Mouse (Mus musculus) adrenal gland, postnatal 14 days (tissue): Measurements from ENCODE around the gene Tmem145. TPM values are rescaled to one million over a fixed set of nuclear protein-coding genes. Genes with fewer than 3 reads are reported as not detected.

Experiments
- DNase-seq: peaks from one replicate; pipeline ENCODE4 v3.0.0; 2021; ENCODE audit warnings: mixed read lengths
- total RNA-seq: library from RNA; stranded (reverse); gene quantifications from 2 replicates; pipeline ENCODE4 v1.2.3, GENCODE M21; 2021

Tmem145 gene
- total RNA-seq, 1 experiment from 2014 or later, result 1.4 TPM

DNA sequence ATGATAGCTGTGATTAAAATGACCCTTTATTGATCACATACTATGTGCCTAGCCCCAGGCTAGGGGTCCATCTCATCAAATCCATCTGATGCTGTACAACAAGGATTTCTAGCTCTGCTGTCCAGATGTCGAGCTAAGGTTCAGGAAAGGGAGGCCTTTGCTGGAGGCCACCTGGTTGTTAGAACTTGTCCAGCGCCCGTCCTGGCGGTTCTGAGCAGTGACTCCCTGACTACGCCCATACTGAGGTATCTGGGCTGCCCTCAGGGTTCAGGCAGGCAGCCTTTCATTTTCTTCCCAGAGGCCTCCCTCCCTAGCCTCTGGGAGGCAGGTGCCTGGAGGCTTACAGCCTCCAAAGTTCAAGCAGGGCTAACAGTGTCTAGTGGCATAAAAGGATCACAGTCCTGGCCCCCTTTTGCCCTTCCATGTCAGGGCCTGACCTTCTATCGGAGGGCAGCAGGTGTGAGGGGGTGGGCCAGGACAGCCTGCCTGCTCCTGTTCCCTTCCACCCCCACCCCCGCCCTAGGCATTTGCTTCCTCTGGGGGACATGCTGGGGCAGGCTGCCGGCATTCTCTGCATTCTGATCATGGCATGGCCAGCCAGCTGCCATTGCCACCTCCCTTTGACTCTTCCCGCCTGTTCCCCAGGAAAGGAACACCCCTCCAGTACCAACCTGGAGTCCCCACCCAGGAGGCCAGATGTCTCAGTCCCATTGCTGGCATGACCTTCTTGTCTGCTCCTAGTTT, 30.2 kb upstream of the Tmem145 start:
- DNase-seq, result no peak

- DNase-seq, result no peak
Measured at GRCm38 (mm10) chr7:25277405-25277804, 28.5 kb upstream of the Tmem145 start.

GRCm38 (mm10) chr7:25277998-25278340, 27.9 kb upstream of the Tmem145 start:
- no peak for DNase-seq

DNA sequence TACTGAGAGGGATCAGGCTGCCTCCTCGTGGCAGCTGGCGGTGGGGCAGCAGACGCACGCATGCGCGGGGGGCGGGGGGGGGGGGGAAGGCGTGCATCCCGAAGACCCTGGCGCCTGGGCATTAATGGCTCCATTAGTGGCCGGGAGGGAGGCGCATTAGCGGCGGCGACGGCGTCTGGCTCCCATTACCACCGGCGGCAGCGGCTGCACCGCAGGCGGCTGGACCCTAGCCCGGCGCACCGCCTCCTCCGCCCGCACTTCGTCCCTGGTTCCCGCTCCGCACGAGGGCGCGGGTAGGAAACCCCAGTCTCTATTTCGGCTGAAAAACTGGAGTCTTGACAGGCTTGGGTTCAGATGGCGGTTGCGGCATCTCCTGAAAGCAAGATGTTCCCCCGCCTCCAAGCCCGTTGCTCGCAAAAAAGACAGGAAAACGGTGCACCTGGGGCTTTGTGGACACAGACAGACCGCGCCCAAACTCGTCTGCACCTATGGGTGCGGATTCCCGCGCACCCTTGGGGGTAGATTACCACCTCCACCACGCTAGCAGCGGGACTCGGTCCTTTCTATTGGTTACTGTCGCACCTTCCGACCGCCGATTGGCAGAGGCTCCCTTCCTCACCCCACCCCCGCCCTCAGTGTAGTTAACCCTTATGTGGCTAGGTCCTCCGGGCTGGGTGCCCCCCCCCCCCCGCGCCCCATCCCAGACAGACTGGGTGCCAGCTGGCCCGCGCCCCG, 27.4 kb upstream of the Tmem145 start:
- DNase-seq, result peak; percentile 90

- DNase-seq, result peak; percentile 88
Measured at GRCm38 (mm10) chr7:25279076-25279860, 26.6 kb upstream of the Tmem145 start.

DNA sequence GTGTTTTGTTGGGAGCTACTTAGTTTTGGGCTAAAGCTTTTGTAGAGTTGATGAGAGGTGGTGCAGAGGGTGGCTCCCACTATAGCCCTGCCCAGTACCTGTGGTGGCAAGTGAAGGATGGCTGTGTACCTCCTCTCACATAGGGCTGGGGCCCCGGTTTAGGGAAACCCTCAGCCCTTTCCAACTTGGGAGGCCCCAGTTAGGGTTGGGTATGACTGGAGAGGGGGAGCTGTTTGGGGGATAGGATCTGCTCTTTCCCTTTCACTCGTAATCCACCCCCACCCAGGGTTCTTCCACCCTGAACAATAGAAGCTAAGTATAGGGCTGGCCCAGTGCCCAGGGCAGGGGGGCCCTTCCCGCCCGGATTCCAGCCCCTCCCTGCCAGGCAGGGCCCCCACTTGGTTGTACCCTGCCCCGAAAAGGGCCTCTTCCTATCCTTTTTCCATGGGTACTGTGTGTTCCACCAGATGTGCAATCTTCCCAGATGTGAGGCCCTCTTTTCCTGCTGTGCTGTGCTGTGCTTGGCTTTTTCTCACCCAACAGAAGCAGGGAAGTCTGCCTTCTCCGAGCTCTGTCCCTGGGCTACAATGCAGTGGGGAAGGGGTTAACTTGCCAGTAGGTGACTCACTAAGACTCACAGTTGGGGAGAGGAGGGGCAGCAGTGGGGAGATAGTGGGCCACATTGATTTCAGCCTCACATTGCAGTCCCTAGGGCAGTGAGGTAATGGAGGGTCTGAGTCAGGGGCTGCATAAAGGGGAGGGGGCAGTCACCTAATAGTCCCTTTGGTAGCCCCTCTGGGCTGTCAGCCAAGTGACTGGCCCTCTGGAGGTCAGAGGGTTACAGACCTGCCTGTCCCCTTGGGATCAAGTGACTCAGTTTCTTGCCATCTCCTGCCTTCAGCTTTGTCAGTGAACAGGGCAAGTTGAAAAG, 25.8 kb upstream of the Tmem145 start:
- DNase-seq, result peak; percentile 76

- no peak for DNase-seq
Measured at GRCm38 (mm10) chr7:25281166-25281733, 24.7 kb upstream of the Tmem145 start.

- peak; percentile 100 for DNase-seq
Measured at GRCm38 (mm10) chr7:25281734-25282601, 23.9 kb upstream of the Tmem145 start.

DNA sequence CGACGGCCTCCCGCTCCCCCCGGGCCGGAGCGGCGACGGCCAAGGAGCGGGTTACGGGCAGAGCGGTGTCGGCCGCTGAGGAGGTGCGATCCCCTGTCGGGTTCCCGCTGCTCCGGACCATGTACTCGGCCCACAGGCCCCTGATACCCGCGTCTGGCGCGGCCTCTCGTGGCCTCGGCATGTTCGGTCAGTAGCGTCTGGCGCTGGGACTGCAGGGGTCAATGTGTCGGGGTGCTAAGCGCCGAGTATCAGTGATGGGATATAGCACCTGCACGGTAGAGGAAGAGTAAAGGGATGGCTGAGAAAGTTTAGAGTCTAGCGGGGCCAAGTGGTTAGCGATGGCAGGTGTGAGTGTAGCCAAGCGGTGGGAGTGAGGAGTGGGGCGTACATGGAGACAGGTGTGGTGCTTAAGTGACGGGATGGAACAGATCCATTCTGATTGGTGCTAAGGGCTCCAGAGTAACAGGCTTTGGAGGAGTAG, 23.1 kb upstream of the Tmem145 start:
- peak; percentile 65 for DNase-seq

DNA sequence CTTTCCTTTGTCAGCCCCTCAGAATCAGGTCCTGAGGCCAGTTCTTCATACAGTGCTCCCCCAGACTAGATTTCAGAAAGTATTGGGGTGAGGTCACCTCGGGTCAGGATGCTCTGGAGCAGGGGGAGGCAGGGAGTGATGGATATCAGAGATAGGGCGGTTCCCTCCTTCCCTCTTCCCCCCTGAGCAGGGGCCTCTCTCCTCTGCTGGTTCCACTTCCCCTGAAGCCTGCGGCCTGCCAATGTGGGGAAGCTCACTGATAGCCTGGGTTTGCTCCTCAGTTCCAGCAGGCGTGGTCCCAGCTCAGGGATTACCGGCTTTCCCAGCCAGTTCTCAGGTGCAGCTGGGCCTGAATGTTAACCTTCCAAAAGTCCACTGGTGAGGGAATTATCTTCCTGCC, 22.3 kb upstream of the Tmem145 start:
- no peak for DNase-seq

DNA sequence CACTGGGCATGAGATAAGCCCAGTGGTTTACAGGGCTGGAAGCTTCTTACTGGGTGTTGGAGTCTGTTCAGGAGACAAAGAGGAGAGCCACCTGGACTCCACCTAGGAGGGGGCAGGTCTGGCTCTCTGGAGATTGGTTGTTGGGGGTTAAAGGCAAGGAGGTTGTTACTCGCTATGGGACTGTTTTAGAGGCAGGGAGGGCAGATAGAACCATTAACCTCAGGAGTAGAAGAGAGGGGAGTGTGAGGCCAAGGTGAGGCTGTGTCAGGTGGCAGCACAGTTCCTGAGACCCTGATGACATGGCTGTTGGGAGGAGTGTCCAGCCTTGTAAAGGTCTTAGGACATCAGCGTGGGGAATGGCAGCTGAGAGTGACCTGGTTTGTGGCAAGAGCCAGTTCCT, 21.7 kb upstream of the Tmem145 start:
- DNase-seq, result peak; percentile 38

GRCm38 (mm10) chr7:25284766-25285165, 21.1 kb upstream of the Tmem145 start:
- no peak for DNase-seq

DNA sequence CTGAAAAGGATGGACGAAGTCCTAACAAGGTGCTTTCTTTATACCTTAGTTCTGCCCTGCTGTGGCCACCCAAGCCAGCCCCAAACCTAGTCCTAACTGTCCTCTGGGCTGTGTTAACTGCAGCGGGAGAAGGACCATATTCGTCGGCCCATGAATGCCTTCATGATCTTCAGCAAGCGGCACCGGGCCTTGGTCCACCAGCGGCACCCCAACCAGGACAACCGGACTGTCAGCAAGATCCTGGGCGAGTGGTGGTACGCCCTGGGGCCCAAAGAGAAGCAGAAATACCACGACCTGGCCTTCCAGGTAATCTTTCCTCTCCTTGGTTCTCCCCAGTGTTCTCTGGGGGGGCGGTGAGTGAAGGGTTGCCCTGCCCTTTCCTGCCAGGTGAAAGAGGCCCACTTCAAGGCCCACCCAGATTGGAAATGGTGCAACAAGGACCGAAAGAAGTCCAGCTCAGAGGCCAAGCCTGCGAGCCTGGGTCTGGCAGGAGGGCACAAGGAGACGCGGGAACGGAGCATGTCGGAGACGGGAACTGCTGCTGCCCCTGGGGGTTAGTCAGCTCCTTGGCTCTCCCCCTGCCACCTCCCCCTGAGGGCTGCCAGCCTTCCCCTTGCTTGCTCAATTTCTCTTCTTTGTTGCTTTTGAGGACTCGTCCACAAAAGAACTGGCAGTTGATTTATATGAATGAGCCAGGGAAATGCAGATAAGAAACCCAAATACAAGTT, 20.2 kb upstream of the Tmem145 start:
- peak; percentile 72 for DNase-seq

GRCm38 (mm10) chr7:25286989-25287388, 18.9 kb upstream of the Tmem145 start:
- no peak for DNase-seq

GRCm38 (mm10) chr7:25288011-25288410, 17.9 kb upstream of the Tmem145 start:
- no peak for DNase-seq

- no peak for DNase-seq
Measured at GRCm38 (mm10) chr7:25288721-25289120, 17.2 kb upstream of the Tmem145 start.

- peak; percentile 2 for DNase-seq
Measured at GRCm38 (mm10) chr7:25289925-25290324, 16.0 kb upstream of the Tmem145 start.

DNA sequence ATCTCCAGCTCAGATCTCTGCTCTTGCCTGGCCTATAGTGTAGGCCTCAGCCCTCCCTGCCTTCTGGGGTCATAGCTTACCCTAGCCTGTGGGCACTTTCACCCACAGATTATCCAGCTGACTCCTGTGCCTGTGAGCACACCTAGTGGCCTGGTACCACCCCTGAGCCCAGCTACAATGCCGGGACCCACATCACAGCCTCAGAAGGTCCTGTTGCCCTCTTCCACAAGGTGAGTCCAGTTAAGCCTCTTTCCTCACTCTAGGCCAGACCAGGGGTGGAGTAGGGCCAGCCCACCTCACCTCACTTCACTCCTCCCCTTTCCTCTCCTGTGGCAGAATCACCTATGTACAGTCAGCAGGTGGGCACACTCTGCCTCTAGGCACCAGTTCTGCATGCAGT, 15.4 kb upstream of the Tmem145 start:
- DNase-seq, result peak; percentile 2

DNA sequence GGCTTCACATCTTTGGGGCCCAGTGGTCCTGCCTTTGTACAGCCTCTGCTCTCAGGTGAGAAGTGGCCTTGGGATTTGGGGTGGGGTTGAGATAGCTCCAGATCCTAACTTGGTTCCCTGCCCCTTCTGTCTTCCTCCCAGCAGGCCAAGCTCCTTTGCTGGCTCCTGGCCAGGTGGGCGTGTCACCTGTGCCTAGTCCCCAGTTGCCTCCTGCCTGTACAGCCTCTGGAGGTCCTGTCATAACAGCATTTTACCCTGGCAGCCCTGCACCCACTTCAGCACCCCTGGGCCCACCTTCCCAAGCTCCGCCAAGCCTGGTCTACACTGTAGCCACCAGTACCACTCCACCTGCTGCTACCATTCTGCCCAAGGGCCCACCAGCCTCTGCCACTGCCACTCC, 15.0 kb upstream of the Tmem145 start:
- DNase-seq, result peak; percentile 77

GRCm38 (mm10) chr7:25292107-25292506, 13.8 kb upstream of the Tmem145 start:
- peak; percentile 5 for DNase-seq
